Mouse (Mus musculus): ENCODE results near the gene Gm6993. TPM values are rescaled to one million over a fixed set of nuclear protein-coding genes. Genes with fewer than 3 reads are reported as not detected.

Gm6993 gene
- total RNA-seq (2021) = not detected
- long read RNA-seq, experiment 1 = 0 reads
- long read RNA-seq, experiment 2 = 0 reads

DNA sequence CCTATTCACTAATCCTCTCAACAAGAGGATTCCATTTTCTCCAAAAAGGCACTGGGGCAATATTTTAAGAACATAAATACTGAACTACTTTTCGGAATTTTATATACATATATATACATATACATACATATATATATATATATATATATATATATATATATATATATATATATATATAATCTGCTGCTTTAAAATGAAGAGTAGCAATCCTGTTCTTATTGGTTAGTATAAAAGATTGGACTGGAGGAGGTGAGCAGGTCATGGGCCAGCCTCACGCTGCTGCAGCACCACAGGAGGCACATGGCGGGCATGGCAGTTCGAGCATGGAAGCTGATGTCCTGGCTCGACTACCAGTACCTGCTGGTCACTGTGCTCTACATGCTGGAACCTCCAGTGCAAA lies at the start of gene Gm6993:
Gene Gm6993, plus strand, starts transcription at position 301 of the 400 bp plus-strand sequence.
- DNase-seq = no peak

DNA sequence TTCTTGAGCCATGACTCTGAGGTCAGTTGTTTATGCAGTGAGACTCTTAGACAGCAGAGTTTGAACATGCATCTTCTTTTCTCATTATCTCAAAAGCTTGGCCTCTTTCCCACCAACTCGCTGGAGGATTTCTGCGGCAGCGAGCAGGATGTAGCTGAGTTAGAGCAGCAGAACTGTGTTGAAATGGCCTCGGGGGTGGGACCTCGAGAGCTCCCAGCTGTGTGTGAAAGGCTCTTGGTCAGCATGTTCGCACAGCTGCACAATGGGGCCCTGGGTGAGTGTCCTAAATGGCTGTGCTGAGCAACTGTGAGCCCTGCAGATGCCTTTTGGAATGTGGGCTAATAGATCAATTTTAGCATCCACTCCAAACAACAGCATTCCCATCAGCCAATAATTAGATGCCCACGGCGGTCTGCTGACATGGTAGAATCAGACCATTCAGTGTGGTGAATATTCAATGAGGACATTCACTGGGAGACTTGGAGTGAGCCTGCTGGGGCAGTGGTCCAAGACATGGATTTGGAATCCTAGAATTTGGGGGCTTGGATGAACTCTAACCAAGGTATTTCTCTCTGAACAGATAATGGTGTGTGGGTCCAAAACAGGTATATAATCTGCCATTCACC lies 49.1 kb upstream of the Gm6993 start:
- peak; percentile 87 to 94 for DNase-seq

DNA sequence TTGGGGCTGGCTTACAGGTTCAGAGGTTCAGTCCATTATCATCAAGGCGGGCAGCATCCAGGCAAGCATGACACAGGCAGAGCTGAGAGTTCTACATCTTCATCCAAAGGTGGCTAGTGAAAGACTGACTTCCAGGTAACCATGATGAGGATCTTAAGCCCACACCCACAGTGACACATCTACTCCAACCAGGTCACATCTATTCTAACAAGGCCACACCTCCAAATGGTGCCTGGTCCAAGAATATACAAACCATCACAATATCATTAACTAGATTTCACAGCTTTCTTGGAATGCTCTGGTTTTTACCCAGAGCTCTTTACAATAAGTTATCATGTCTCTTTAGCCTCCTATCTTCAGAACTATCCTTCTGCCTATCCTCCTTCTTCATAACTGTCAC lies 38.1 kb upstream of the Gm6993 start:
- DNase-seq = no peak

DNA sequence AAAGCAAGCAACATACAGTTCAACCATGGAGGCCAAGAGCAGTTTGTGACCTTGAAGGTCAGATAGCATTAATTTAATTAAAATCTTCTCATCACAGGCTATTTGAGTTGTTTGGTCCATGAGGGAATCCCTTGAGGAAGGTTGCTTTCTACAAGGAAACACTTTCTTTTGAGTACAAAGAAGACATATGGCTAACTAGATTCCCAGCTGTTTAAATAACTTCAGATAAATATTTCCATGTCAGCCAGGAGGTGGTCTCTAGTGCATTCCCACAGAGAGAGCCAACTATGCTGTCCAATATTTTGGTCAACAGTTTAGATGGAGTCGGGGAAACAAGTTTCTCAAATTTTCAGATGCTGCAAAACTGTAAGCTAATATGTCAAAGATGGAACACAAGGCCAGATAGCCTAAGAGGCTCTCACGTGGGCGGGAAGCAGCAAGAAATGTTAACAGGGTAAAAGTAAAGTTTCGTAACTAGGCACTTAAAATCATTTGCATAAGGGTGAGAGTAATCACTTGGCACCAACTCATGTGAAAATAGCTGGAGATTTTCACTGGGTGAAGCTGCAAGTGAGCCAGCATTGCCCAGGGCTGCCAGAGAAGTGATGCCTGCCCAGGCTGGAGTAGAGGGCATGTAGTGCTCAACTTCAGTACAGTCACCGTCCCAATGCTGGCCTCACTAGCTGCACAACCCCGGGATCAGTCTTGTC lies 36.7 kb upstream of the Gm6993 start:
- peak; percentile 36 to 43 for DNase-seq

DNA sequence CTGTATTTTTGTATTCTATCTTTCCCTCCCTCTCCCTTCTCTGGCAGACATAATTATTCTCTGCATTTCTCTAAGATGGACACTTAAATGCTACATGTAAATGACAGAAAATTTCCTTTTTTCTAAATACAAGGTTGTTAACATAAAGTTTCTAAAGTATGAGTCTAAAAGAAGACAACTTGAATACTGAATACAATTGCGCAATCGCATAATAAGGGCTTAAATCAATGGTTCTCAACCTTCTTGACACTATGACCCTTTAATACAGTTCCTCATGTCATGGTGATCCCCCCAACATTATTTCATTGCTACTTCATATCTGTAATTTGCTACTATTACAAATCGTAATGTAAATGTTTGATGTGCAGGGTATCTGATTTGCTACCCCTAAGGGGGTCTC lies 35.7 kb upstream of the Gm6993 start:
- DNase-seq = no peak

DNA sequence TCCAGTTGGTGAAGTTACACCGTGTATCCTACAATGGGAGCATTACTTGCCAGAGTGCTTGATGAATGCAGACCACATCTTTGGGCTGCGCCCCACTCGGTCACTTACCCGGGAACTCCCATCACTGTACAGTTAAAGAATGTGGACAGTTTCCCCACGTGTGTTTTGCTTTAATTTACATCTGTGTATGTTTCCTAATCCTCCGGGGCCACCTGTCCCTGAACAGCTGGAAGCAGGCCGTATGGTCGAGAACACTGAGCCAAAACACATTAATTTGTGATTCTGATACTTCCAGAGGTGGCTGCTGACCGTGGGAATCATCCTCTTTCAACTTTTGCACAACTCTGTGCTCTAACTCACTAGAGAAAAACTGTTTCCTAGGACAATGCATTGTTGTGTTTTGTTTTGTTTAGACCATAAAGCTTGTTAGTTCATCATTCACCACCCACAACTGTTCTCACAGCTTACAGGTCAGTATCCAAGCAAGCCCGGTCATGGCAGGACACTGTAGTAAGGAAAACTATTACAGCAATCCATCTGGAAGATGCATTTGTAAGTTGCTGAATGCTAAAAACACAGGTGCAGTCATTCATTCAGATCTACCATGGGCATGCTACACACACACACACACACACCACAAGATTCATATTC lies 34.5 kb upstream of the Gm6993 start:
- no peak for DNase-seq

DNA sequence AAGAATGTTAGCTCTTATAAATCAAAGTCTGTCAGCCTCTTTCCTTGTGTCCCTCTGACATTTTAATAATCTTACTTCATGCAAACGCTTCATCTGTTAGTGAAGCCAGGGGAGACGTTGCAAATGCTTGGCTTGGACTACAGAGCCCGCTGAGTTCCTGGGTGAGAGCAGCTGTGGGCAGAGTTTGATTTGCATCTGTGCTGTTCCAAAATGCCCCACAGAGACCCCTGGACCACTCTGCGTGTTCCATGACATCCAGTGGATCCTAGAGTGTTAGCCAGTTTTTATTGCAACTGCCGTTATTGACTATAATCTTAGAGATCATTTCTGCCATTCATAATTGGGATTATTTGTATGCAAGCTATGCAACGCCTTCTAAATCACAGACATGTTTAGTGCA lies 31.8 kb upstream of the Gm6993 start:
- DNase-seq = no peak

DNA sequence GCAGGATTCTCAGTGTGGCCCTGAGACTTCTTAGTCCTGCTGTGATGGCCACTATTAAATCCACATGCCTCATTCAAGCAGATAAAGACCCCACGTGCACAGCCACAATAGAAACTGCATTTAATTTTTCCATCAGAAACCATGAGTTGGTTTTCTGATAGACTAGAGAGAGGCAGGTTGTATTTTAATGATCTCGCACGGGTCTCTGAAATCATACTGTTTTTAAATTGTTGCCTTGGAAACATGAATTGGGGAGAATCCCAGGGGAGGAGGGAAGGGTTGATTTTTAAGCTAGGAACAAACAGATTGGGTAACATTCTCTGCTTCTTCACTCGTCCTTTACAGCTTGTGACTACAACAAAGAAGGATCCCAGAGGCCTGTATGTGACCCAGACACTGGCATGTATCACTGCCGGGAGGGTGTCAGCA lies 31.2 kb upstream of the Gm6993 start:
- DNase-seq = peak; percentile 26 to 36

DNA sequence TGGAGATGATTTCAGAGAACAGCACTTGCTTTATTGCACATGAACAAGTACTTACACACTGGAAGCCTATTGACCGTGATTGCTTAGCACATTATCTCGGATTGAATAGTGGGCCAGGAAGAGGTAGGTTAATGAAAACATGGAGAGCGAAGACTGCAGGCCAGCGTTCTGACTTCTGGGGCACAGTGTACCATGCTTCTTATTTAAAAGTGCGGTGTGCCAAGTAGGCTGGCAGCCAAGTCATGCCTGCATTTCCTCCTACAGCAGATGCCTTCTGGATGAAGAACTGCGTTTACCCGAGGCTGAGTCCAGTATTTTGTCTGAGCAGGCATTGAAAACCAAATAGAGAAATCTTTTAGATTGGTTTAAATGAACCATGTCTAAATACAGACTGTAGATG lies 27.0 kb upstream of the Gm6993 start:
- DNase-seq = peak; percentile 60 to 61

DNA sequence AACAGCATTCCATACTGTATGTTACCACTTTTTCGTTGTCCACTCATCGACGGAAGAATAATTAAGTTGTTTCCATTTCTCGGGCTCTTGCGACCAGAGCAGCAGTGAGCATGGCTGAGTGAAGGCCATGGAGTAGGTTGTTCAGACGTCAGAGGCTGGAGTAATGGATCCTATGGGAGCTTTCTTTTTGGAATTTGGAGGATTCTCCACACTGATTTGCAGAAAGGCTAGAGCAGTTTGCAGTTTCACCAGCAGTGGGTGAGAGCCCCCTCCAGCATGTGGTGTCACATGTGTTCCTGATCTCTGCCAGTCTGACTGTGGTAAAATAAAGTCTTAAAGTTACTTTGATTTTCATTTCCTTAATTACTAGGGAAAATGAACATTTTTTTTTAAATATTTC lies 25.6 kb upstream of the Gm6993 start:
- no peak for DNase-seq

DNA sequence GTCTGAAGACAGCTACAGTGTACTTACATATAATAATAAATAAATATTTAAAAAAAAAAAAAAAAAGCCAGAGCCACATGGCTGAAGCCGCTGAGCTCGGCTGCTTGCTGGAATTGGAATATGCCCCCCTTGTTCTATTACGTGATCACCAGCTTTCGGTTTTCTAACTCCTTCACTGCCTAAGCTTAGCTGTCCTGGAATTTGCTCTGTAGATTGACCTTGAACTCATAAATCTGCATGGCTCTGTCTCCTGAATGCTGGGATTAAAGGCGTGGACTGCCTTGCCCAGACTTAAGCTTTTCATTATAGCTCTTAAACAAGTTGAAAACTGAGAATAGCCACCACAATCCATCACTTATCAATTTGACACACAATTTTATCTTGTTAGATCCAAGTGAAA lies 23.3 kb upstream of the Gm6993 start:
- no peak for DNase-seq

DNA sequence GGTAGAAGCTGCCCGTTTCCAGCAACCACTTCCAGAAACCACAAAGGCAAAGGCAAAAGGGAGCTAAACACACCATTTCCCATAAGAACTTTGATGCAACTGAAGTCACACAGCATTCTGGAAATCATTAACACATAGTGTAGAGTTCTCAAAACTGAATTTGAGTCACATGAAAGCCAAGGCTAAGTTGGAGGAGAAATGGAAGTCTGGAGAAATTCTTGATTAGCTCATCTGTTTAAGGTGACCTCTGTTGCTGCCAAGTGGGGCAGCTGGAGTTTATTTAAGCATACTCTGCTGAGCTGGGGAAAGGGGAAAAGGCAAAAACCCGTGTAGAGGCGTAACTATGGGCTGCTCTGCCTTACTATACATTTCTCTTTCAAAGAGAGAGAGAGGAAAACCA lies 21.8 kb upstream of the Gm6993 start:
- peak in 1 of 2 experiments; percentile 12 for DNase-seq

DNA sequence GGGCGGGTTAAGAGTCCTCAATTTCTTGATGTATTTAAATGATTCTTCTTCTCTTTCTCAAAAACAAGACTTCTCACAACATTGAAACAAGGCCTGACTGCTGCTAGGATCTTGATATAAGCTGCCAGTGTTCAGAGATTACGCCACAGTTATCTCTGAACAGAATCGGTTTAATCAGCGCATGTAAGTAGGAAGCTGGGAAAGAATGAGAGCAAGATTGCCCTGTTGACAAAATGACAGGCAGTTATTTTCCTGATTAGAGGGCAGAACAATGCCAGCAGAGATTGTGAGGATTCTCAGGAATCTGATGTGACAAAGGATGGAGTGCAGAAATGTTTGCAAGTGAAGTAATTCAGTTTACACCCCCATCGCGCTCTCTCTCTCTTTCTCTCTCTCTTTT lies 19.0 kb upstream of the Gm6993 start:
- no peak for DNase-seq

DNA sequence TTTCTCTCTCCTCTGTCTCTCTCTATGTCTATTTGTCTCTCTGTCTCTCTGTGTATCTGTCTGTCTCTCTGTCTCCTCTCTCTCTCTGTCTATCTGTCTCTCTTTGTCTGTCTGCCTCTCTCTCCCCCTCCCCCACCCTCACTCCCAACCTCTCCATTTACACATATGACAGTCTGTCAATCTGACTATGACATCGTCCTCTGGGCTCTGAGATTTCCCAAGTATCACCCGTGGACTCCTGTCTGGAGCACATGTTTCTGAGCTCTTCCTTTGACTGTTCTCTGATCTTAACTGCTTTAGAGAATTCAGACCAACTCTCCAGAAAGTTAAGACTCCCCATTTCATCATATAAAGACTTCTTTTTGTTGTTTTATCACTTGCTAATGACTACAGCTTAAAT lies 18.3 kb upstream of the Gm6993 start:
- DNase-seq = no peak

DNA sequence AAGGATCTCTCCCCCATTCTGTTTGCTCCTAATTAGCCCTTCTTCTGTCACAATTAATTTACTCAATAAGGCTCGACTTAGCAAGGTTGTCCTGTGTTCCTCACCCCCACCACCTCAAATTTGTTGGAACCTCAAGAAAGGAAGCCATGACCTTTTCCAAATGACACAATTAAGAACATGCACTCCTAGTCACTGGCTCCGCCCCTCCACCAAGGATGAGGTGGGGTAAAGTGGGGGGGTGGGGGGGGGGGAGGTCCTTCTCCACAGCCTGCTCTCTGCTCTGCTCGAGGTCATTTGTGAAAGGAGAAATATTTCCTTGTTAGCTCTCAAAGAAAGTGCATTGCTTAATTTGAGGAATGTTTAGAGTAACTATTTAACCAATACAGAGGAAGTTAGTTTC lies 17.8 kb upstream of the Gm6993 start:
- no peak for DNase-seq

DNA sequence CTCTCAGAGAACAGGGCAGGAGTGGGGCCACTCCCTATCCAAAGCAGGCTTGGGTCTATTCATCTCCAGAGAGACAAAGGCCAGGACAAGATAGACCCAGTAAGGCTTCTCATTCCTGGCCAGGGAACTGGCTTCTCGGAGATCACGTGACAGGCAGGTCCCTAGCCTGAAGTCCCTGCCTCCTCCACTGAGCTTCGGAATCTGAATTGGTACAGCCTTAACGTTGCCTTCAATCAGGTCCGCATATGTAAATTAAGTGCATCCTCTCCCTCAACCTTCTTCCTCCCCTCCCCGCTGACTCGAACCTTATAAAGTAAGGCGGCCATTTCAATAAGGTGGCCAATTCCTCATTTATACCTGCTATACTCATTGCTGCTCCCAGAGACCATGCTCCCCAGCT lies 15.1 kb upstream of the Gm6993 start:
- DNase-seq = no peak

DNA sequence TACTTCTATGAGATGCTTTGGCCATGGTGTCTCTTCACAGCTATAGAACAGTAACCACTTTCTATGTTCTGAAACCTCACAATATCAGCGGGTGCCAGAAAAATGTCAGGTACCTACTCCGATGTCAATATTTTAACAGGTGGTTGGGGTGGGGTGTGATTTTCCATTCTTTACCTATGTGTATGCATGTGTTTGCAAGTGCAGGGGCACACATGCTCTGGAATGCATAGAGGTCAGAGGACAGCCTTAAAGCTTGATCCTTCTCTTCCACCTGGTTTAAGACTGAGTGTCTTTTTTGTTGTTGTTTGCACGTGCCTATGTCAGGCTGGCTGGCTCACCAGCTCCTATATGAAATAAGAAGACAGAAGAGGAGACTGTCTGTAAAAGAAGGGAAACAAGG lies 13.4 kb upstream of the Gm6993 start:
- DNase-seq = no peak

DNA sequence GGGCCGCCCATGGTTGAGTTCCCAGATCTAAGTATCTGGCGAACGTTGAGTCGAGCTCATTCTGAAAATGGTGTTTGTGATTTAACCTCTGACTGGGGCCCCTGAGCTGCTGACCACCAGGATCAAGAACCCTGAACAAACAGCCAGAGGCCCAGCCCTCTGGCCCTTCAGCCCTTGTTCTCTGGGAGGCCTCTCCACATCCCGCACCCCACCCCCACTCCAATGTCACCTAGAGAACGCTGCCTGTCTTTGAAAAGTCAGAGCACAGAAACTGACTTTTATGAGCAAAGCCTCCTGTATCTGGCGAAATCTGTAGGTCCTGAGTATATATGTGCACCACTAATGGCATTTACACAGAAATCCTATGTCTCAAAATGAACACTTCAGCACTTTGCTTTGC lies 11.7 kb upstream of the Gm6993 start:
- no peak for DNase-seq

DNA sequence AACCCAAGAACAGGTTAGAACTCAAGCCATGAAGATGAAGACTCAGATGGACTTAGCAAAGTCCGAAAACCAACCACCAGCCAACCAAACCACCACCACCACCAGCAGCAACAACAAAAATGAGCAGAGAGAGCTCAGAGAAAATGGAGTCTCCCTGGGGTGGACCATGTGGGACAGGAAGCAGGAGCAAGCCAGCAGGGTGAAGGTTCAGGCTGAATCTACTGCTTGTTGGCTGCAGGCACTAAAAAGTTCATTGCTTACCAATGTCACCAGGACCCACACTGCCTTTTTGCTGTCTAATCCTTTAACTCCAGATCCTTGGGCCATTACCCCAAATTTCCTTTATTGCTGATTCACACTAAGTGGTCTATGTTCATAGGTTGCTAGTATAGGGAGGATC lies 7.9 kb upstream of the Gm6993 start:
- no peak for DNase-seq

DNA sequence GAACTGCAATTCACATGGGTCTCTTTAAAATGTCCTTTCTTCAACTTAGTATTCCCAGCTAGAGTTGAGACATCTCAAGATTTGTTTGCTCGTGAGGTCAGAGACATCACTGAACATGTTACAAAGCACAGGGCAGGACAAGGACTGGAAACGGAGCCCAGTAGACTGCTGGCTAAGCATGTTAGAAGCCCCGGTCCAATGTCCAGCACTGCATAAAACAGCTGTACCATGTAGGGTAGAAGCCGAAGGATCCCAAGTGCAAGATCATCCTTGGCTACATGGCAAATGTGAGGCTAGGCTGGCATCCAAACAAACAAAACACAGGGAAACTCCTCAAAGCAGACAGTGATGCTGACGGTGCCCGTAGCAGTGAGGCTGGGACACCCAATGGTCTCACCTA lies 5.6 kb upstream of the Gm6993 start:
- no peak for DNase-seq

DNA sequence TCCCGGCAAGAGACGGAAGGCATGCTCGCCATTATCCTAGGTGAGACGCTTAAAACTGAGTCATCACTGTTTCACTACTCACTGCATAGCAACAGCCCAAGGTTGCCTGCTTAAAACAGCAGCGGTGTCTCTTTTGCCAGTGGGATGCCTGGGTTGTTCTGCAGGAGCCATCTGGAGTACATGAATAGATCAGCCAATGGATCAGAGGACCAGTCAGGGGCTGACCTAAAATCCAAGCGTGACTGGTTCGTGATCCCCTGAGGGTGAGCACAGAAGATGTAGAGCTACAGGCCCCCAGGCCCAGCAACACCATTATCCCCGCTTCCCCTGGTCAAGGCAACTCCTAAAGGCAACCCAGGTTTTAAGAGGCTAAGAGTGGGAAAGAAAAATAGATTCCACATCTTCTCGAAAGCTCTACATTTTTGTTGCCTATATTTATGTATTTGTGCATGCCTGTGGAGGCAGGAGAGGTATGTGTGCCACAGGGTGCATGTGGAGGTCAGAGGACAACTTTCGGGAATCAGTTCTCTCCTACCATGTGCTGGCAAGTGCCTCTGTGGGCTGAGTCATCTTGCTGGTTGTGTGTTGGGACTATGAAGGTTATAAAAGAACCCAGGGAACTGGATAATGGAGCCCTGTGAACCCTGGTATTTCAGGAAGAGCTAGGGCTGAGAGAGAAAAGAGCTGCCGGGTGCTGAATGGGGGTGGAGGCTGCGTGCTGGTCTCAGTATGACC lies 3.5 kb upstream of the Gm6993 start:
- DNase-seq = no peak

DNA sequence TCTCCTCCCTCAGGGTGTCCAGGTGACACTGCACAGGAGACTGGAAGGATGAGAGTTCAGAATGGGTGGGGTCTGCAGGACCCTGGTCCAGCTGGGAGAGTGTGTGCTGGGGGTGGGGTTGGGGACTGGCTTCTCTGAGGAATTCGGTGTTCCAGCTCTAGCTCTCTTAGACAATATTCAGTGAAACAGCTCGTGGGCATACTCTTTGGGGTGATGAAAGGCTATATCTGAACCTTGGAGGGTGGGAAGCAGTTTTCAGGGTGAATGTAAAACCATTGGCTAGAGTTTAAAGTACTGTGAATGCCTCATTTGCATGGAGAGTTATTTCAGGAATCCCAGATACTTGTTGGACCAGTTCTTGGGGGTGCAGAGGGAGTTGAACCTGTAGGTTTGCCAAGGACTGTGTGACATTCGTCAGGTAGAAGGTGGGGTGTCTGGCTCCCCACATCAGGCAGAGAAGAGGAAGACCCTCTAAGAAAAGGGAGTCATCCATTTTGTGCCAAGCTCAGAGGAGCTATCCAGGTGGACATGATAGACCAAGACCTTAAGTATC lies 1.5 kb upstream of the Gm6993 start:
- no peak for DNase-seq

DNA sequence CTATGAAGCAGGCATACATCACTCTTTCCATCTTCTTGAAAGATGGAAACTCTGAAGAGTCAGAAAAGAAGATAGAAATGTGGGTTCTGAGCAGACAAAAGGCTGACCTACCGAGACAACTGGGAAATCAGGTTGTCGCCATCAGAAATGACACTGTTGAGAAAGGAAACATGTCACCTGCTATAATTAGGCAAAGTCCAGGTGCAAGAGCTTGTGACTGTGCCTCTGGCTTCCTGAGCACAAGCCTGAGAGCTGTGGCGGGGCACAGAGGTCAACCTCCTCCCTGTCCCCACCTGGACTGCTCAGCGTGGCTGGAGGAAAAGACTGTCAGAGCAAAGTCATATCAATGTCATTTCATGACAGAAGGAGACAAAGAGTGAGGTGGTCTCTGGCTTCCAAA lies 772 bp upstream of the Gm6993 start:
- DNase-seq = no peak

Data from heart, adult 18-20 months (tissue).